Mouse (Mus musculus) MEL (cell line): Measurements from ENCODE around the gene Sntg2. TPM values are rescaled to one million over a fixed set of nuclear protein-coding genes. Genes with fewer than 3 reads are reported as not detected.

ENCODE experiments used
- DNase-seq: peaks from one replicate; pipeline ENCODE4 v3.0.0; 2011; ENCODE audit warnings: low read depth, low spot score
- H3K27ac ChIP-seq: 2 replicates; pipeline ENCODE4 v1.5.1; 2012; ENCODE audit warnings: low read depth, mild to moderate bottlenecking, control low read depth, low read length, moderate library complexity; ENCODE audit not compliant: control insufficient read depth
- H3K27me3 ChIP-seq, 2 experiments: fragments of 150-350 bp in 1 of 2; sonication (generic) in 1 of 2; 2 replicates each; pipeline ENCODE4 v1.6.1; 2012; ENCODE audit warnings: low read length in 2 of 2, mild to moderate bottlenecking in 2 of 2, improper control_type of control experiment in 1 of 2, moderate library complexity in 1 of 2; ENCODE audit not compliant: insufficient read depth in 2 of 2, control insufficient read depth in 1 of 2
- H3K36me3 ChIP-seq, 2 experiments: 2 replicates each; pipeline ENCODE4 v1.6.1; 2012 to 2014; ENCODE audit warnings: low read length in 2 of 2, improper control_type of control experiment in 1 of 2, inconsistent platforms in 1 of 2, mild to moderate bottlenecking in 1 of 2; ENCODE audit not compliant: insufficient read depth in 2 of 2, control insufficient read depth in 1 of 2
- H3K4me1 ChIP-seq, 2 experiments: fragments of 150-350 bp in 1 of 2; sonication (generic) in 1 of 2; 2 replicates each; pipeline ENCODE4 v1.6.1; 2012; ENCODE audit warnings: low read length in 2 of 2, improper control_type of control experiment in 1 of 2, mild to moderate bottlenecking in 1 of 2; ENCODE audit not compliant: insufficient read depth in 2 of 2, control insufficient read depth in 1 of 2
- H3K4me3 ChIP-seq, 2 experiments: fragments of 150-350 bp in 1 of 2; sonication (generic) in 1 of 2; 2 replicates each; pipeline ENCODE4 v1.5.1; 2012; ENCODE audit warnings: low read depth in 2 of 2, low read length in 2 of 2, mild to moderate bottlenecking in 2 of 2, moderate library complexity in 2 of 2, control low read depth in 1 of 2, improper control_type of control experiment in 1 of 2; ENCODE audit not compliant: control insufficient read depth in 1 of 2, insufficient read depth in 1 of 2
- H3K79me2 ChIP-seq: 2 replicates; pipeline ENCODE4 v1.6.1; 2012; ENCODE audit warnings: mild to moderate bottlenecking, low read length, moderate library complexity; ENCODE audit not compliant: control insufficient read depth, poor library complexity, insufficient read depth
- H3K9ac ChIP-seq: 2 replicates; pipeline ENCODE4 v1.6.1; 2012; ENCODE audit warnings: low read depth, mild to moderate bottlenecking, control low read depth, low read length, moderate library complexity; ENCODE audit not compliant: control insufficient read depth, poor library complexity, severe bottlenecking
- H3K9me3 ChIP-seq: fragments of 150-350 bp; sonication (generic); replicated peaks from 2 replicates; pipeline ENCODE4 v1.6.1; 2012; ENCODE audit warnings: mild to moderate bottlenecking, low read length, improper control_type of control experiment, moderate library complexity; ENCODE audit not compliant: insufficient read depth
- CHD1 ChIP-seq: IDR thresholded peaks from 2 replicates; pipeline ENCODE4 v1.6.1; 2012; ENCODE audit warnings: low read depth, mild to moderate bottlenecking, inconsistent platforms, low read length, improper control_type of control experiment
- CTCF ChIP-seq, 3 experiments: IDR thresholded peaks in 2 of 3; conservative IDR thresholded peaks in 1 of 3; 2 replicates each; pipeline ENCODE4 v1.5.1; 2011 to 2012; ENCODE audit warnings: low read length in 3 of 3, low read depth in 2 of 3, mild to moderate bottlenecking in 2 of 3, improper control_type of control experiment in 1 of 3, inconsistent platforms in 1 of 3, mixed read lengths in 1 of 3, moderate library complexity in 1 of 3; ENCODE audit not compliant: control insufficient read depth in 1 of 3, insufficient read depth in 1 of 3, poor library complexity in 1 of 3, severe bottlenecking in 1 of 3
- ELF1 ChIP-seq: IDR thresholded peaks from 2 replicates; pipeline ENCODE4 v1.6.1; 2014; ENCODE audit warnings: low read depth, mild to moderate bottlenecking, inconsistent platforms, low read length, improper control_type of control experiment, moderate library complexity
- GABPA ChIP-seq: IDR thresholded peaks from 2 replicates; pipeline ENCODE4 v1.6.1; 2012; ENCODE audit warnings: low read depth, mild to moderate bottlenecking, inconsistent platforms, low read length, improper control_type of control experiment, moderate library complexity
- GATA1 ChIP-seq: IDR thresholded peaks from 2 replicates; pipeline ENCODE4 v1.6.1; 2011; ENCODE audit warnings: low read depth, low read length, improper control_type of control experiment
- HCFC1 ChIP-seq: IDR thresholded peaks from 2 replicates; pipeline ENCODE4 v1.6.1; 2012; ENCODE audit warnings: low read depth, mild to moderate bottlenecking, inconsistent platforms, low read length, improper control_type of control experiment, moderate library complexity
- JUND ChIP-seq: IDR thresholded peaks from 2 replicates; pipeline ENCODE4 v1.6.1; 2011; ENCODE audit warnings: low read depth, mild to moderate bottlenecking, improper control_type of control experiment, low read length
- KAT2A ChIP-seq: conservative IDR thresholded peaks from 2 replicates; pipeline ENCODE4 v1.6.1; 2012; ENCODE audit warnings: low read depth, low read length, improper control_type of control experiment, inconsistent platforms
- MXI1 ChIP-seq: IDR thresholded peaks from 2 replicates; pipeline ENCODE4 v1.6.1; 2011; ENCODE audit warnings: mild to moderate bottlenecking, low read depth, low read length, improper control_type of control experiment
- MYC ChIP-seq: IDR thresholded peaks from 2 replicates; pipeline ENCODE4 v1.6.1; 2011; ENCODE audit warnings: low read depth, mild to moderate bottlenecking, low read length, improper control_type of control experiment, moderate library complexity
- POLR2AphosphoS2 ChIP-seq: IDR thresholded peaks from 2 replicates; pipeline ENCODE4 v1.6.1; 2011; ENCODE audit warnings: low read length, improper control_type of control experiment
- SMC3 ChIP-seq: IDR thresholded peaks from 2 replicates; pipeline ENCODE4 v1.6.1; 2011; ENCODE audit warnings: low read depth, low read length, improper control_type of control experiment
- TAL1 ChIP-seq: IDR thresholded peaks from 2 replicates; pipeline ENCODE4 v1.6.1; 2012; ENCODE audit warnings: mild to moderate bottlenecking, inconsistent platforms, low read length, moderate library complexity, mixed read lengths
- TCF12 ChIP-seq: IDR thresholded peaks from 2 replicates; pipeline ENCODE4 v1.6.1; 2014; ENCODE audit warnings: low read depth, mild to moderate bottlenecking, inconsistent platforms, low read length, improper control_type of control experiment, moderate library complexity
- USF1 ChIP-seq: IDR thresholded peaks from 2 replicates; pipeline ENCODE4 v1.6.1; 2014; ENCODE audit warnings: low read depth, mild to moderate bottlenecking, inconsistent platforms, low read length, improper control_type of control experiment, moderate library complexity
- USF2 ChIP-seq, 2 experiments: IDR thresholded peaks; 2 replicates each; pipeline ENCODE4 v1.6.1; 2011 to 2012; ENCODE audit warnings: improper control_type of control experiment in 2 of 2, low read length in 2 of 2, borderline replicate concordance in 1 of 2, inconsistent platforms in 1 of 2, low read depth in 1 of 2, mild to moderate bottlenecking in 1 of 2; ENCODE audit not compliant: insufficient read depth in 1 of 2
- ZMIZ1 ChIP-seq: IDR thresholded peaks from 2 replicates; pipeline ENCODE4 v1.6.1; 2012; ENCODE audit warnings: low read depth, mild to moderate bottlenecking, inconsistent platforms, low read length, improper control_type of control experiment, moderate library complexity
- polyA plus RNA-seq, 2 experiments: library from polyadenylated mRNA; stranded (reverse) in 1 of 2; unstranded in 1 of 2; fragments of >175 nt in 1 of 2; fragments of >200 nt in 1 of 2; gene quantifications; 2 replicates each; pipeline versions ENCODE4 v1.2.1 to v1.2.4; 2012; ENCODE audit warnings: low replicate concordance in 2 of 2, low read depth in 1 of 2; ENCODE audit not compliant: insufficient read length in 2 of 2, insufficient read depth in 1 of 2, missing spikeins in 1 of 2
- total RNA-seq: library from RNA; depleted of rRNA; stranded (reverse); fragments of 300-350 nt; gene quantifications from 2 replicates; pipeline ENCODE4 v1.2.3, GENCODE M21; 2012

The Sntg2 gene
- total and polyA plus RNA-seq, 3 experiments, result not detected

DNA sequence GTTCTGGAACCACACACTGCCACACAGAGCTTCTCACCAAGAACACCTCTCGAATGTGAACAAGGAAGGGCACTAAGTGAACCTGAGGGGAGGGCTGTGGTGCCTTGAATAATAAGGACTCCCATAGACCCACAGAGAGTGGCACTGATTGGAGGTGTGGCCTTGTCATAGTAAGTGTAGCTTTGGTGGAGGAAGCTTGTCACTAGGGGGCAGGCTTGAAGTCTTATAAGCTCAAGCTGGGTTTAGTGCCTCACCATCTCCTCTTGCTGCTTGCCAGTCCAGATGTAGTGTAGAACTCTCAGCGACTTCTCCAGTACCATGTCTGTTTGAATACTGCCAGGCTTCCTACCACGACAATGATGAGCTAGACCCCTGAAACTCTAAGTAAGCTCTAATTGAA lies 231.1 kb downstream of the Sntg2 start:
- Histone ChIP-seq H3K4me3 (no peak overlapping the region), H3K27me3 (no peaks in the 10 kb centered on the region), H3K4me1 (no peaks in the 10 kb centered on the region), H3K36me3 (no peaks in the 10 kb centered on the region), H3K9ac (no peak overlapping the region), H3K79me2 (no peaks in the 10 kb centered on the region), H3K27ac (no peak overlapping the region), H3K9me3 (no peaks in the 10 kb centered on the region)
- TF ChIP-seq MXI1 (no peak), JUND (no peak), GABPA (no peak), GATA1 (no peak), TCF12 (no peak), CTCF (IDR thresholded peaks at IDR 0.05 in 2 of 3, conservative IDR thresholded peaks at IDR 0.05 in 1 of 3; ENCODE audit: control insufficient read depth in 1 of 3, insufficient read depth in 1 of 3, low read depth in 2 of 3, low read length in 3 of 3, poor library complexity in 1 of 3, severe bottlenecking in 1 of 3) (no peak), KAT2A (no peak), POLR2AphosphoS2 (no peak), USF1 (no peak), USF2 (IDR thresholded peaks at IDR 0.05; ENCODE audit: borderline replicate concordance in 1 of 2, insufficient read depth in 1 of 2, low read depth in 1 of 2, low read length in 2 of 2) (no peak), HCFC1 (no peak), TAL1 (no peak)
- DNase-seq, result no peak

DNA sequence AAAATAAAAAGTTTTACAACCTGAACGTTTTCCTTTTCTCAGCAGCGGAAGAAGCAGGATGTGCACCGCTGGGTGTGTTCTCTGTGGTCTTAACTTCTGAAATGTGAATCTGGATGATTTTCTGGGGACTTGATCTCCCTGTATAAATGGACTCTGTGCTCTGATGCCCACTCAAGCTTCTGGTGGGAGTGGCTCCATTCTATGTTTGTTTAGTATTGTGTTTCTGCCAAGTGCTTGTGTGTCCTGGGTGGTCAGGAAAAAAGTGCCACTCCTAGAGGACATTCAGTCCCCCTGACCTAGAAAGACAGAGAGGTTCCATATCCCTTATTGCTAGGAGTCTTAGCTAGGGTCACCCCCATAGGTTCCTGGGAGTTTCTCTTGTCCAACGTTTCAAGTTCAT lies 240.7 kb downstream of the Sntg2 start, which contains the start of gene Tpo:
Tpo (minus strand) TSS at position 101 of the 400 bp plus-strand sequence.
- no peak within 1 kb of the TSS for H3K4me3 ChIP-seq
- no peak for TF ChIP-seq GATA1
- TF ChIP-seq SMC3, result no peak
- TF ChIP-seq TAL1, result no peak
- no peak for TF ChIP-seq ELF1
- TF ChIP-seq, all 39 proteins: peak for 0
- no peaks in the 10 kb centered on the region for H3K27me3 ChIP-seq
- H3K36me3 ChIP-seq, result no peaks in the 10 kb centered on the region
- H3K79me2 ChIP-seq, result no peaks in the 10 kb centered on the region
- no peak for DNase-seq
- H3K27ac ChIP-seq, result no peak within 1 kb of the TSS
- H3K4me1 ChIP-seq, result no peaks in the 10 kb centered on the region
- H3K9me3 ChIP-seq, result no peaks in the 10 kb centered on the region
- H3K9ac ChIP-seq, result no peak within 1 kb of the TSS

- no peaks in the 10 kb centered on the region for H3K36me3 ChIP-seq
- H3K9me3 ChIP-seq, result no peaks in the 10 kb centered on the region
- H3K79me2 ChIP-seq, result no peaks in the 10 kb centered on the region
- no peak overlapping the region for H3K4me3 ChIP-seq
- H3K9ac ChIP-seq, result no peak overlapping the region
- TF ChIP-seq MYC (no peak), ZMIZ1 (no peak), CHD1 (no peak)
- no peak for DNase-seq
- H3K4me1 ChIP-seq, result no peaks in the 10 kb centered on the region
- H3K27me3 ChIP-seq, result no peaks in the 10 kb centered on the region
- no peak overlapping the region for H3K27ac ChIP-seq
Observed at GRCm38 (mm10) chr12:30129411-30129716, 243.8 kb downstream of the Sntg2 start.
